Mouse (Mus musculus): ENCODE data around the gene Klhl22. TPM values are rescaled to one million over a fixed set of nuclear protein-coding genes. Genes with fewer than 3 reads are reported as not detected.

Gene Klhl22
- polyA plus RNA-seq, 1 experiment = 20.0 TPM

DNA sequence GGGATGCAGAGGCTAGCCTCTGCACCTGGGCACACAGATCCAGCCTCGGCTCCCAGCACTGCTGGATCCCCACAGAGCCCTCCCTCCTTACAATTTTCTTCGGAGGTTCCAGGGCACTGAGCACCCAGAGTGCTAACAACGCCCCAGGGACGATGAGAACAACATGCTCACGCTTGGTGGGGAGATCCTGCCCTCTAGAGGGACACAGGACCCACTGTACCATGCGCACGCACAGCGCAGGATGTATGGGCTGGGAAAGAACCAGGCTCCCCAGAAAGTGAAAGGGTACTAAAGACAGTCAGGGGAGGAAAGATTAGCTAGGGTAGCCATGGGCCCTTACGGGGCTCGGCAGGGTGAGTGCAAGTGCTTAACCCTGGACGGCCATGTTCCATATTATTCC lies 72.4 kb downstream of the Klhl22 start:
- Histone ChIP-seq H3K36me3 (ENCODE audit: control insufficient read depth, insufficient read depth, low read length) (no peaks in the 10 kb centered on the region), H3K27ac (ENCODE audit: insufficient read depth, low read length) (no peak overlapping the region), H3K4me1 (ENCODE audit: control insufficient read depth, insufficient read depth, insufficient read length) (no peaks in the 10 kb centered on the region; the same call in 1 of the 2 replicates), H3K4me3 (ENCODE audit: extremely low read depth, insufficient read depth, insufficient read length) (no peak overlapping the region), H3K27me3 (ENCODE audit: control insufficient read depth, insufficient read depth, low read length) (peaks cover 9% of the 10 kb centered on the region)
- DNase-seq (ENCODE audit: low read depth in 1 of 2, low spot score in 2 of 2) = no peak
- TF ChIP-seq POLR2A (IDR thresholded peaks at IDR 0.05; ENCODE audit: low read depth, low read length) = no peak
- TF ChIP-seq CTCF (IDR thresholded peaks at IDR 0.05; ENCODE audit: extremely low read depth, insufficient read depth, insufficient read length, insufficient replicate concordance) = no peak
- 25% methylated on average over 11 of the region's 11 CpGs for WGBS

- no peaks in the 10 kb centered on the region; the same call in 1 of the 2 replicates for H3K4me1 ChIP-seq (ENCODE audit: control insufficient read depth, insufficient read depth, insufficient read length)
- H3K27me3 ChIP-seq (ENCODE audit: control insufficient read depth, insufficient read depth, low read length) = peaks cover 9% of the 10 kb centered on the region
- H3K36me3 ChIP-seq (ENCODE audit: control insufficient read depth, insufficient read depth, low read length) = no peaks in the 10 kb centered on the region
- WGBS = 35% methylated on average over 7 of the region's 7 CpGs
- no peak for TF ChIP-seq POLR2A (IDR thresholded peaks at IDR 0.05; ENCODE audit: low read depth, low read length)
- no peak for TF ChIP-seq CTCF (IDR thresholded peaks at IDR 0.05; ENCODE audit: extremely low read depth, insufficient read depth, insufficient read length, insufficient replicate concordance)
- H3K4me3 ChIP-seq (ENCODE audit: extremely low read depth, insufficient read depth, insufficient read length) = no peak within 1 kb of the TSS; the same call in 1 of the 2 replicates
- DNase-seq (ENCODE audit: low read depth in 1 of 2, low spot score in 2 of 2) = no peak
- H3K27ac ChIP-seq (ENCODE audit: insufficient read depth, low read length) = no peak within 1 kb of the TSS
Observed at GRCm38 (mm10) chr16:17832821-17833220, 73.4 kb downstream of the Klhl22 start, which contains the start of gene B830017H08Rik. TSS of gene B830017H08Rik (plus strand) at chr16:17833121.

DNA sequence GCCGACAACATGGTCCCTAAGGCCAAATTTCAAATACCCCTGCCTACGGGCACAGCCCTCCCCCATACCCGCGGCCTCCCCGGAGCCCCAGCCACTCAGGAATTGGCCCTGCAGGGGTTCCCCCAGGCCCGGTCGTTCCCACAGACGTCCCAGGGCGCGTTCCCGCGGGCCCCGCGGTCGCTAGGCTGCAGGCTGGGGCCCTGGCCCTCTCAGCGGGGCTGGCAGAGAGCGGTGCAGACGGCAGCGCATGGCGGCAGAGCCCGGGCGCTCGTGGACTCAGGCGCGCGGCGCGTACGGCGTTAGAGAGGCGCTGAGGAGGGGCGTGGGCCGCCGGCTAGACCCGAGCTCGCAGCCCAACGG lies 73.9 kb downstream of the Klhl22 start:
- Histone ChIP-seq H3K27me3 (ENCODE audit: control insufficient read depth, insufficient read depth, low read length) (peaks cover 9% of the 10 kb centered on the region), H3K4me3 (ENCODE audit: extremely low read depth, insufficient read depth, insufficient read length) (no peak overlapping the region; the same call in 1 of the 2 replicates), H3K27ac (ENCODE audit: insufficient read depth, low read length) (no peak overlapping the region), H3K36me3 (ENCODE audit: control insufficient read depth, insufficient read depth, low read length) (no peaks in the 10 kb centered on the region), H3K4me1 (ENCODE audit: control insufficient read depth, insufficient read depth, insufficient read length) (no peaks in the 10 kb centered on the region; the same call in 1 of the 2 replicates)
- no peak for TF ChIP-seq POLR2A (IDR thresholded peaks at IDR 0.05; ENCODE audit: low read depth, low read length)
- TF ChIP-seq CTCF (IDR thresholded peaks at IDR 0.05; ENCODE audit: extremely low read depth, insufficient read depth, insufficient read length, insufficient replicate concordance) = no peak
- DNase-seq (ENCODE audit: low read depth in 1 of 2, low spot score in 2 of 2) = no peak
- WGBS = under 1% methylated on average over 34 of the region's 37 CpGs

GRCm38 (mm10) chr16:17833681-17834399 lies 74.4 kb downstream of the Klhl22 start:
- Histone ChIP-seq H3K27ac (ENCODE audit: insufficient read depth, low read length) (no peak overlapping the region), H3K4me1 (ENCODE audit: control insufficient read depth, insufficient read depth, insufficient read length) (no peaks in the 10 kb centered on the region; the same call in 1 of the 2 replicates), H3K27me3 (ENCODE audit: control insufficient read depth, insufficient read depth, low read length) (peaks cover 9% of the 10 kb centered on the region), H3K36me3 (ENCODE audit: control insufficient read depth, insufficient read depth, low read length) (no peaks in the 10 kb centered on the region), H3K4me3 (ENCODE audit: extremely low read depth, insufficient read depth, insufficient read length) (no peak overlapping the region)
- DNase-seq (ENCODE audit: low read depth in 1 of 2, low spot score in 2 of 2) = no peak
- 2% methylated on average over 91 of the region's 103 CpGs for WGBS
- TF ChIP-seq CTCF (IDR thresholded peaks at IDR 0.05; ENCODE audit: extremely low read depth, insufficient read depth, insufficient read length, insufficient replicate concordance) (no peak), POLR2A (IDR thresholded peaks at IDR 0.05; ENCODE audit: low read depth, low read length) (no peak)

- H3K4me3 ChIP-seq (ENCODE audit: extremely low read depth, insufficient read depth, insufficient read length) = no peak overlapping the region
- DNase-seq (ENCODE audit: low read depth in 1 of 2, low spot score in 2 of 2) = no peak
- no peaks in the 10 kb centered on the region; the same call in 1 of the 2 replicates for H3K4me1 ChIP-seq (ENCODE audit: control insufficient read depth, insufficient read depth, insufficient read length)
- H3K27ac ChIP-seq (ENCODE audit: insufficient read depth, low read length) = no peak overlapping the region
- 50% methylated on average over 7 of the region's 7 CpGs for WGBS
- H3K27me3 ChIP-seq (ENCODE audit: control insufficient read depth, insufficient read depth, low read length) = peaks cover 9% of the 10 kb centered on the region
- no peak for TF ChIP-seq POLR2A (IDR thresholded peaks at IDR 0.05; ENCODE audit: low read depth, low read length)
- TF ChIP-seq CTCF (IDR thresholded peaks at IDR 0.05; ENCODE audit: extremely low read depth, insufficient read depth, insufficient read length, insufficient replicate concordance) = no peak
- H3K36me3 ChIP-seq (ENCODE audit: control insufficient read depth, insufficient read depth, low read length) = no peaks in the 10 kb centered on the region
Observed at GRCm38 (mm10) chr16:17834543-17834942, 75.1 kb downstream of the Klhl22 start.

- DNase-seq (ENCODE audit: low read depth in 1 of 2, low spot score in 2 of 2) = no peak
- H3K27me3 ChIP-seq (ENCODE audit: control insufficient read depth, insufficient read depth, low read length) = peaks cover 9% of the 10 kb centered on the region
- no peak overlapping the region for H3K4me3 ChIP-seq (ENCODE audit: extremely low read depth, insufficient read depth, insufficient read length)
Observed at GRCm38 (mm10) chr16:17835481-17835880, 76.1 kb downstream of the Klhl22 start.

DNA sequence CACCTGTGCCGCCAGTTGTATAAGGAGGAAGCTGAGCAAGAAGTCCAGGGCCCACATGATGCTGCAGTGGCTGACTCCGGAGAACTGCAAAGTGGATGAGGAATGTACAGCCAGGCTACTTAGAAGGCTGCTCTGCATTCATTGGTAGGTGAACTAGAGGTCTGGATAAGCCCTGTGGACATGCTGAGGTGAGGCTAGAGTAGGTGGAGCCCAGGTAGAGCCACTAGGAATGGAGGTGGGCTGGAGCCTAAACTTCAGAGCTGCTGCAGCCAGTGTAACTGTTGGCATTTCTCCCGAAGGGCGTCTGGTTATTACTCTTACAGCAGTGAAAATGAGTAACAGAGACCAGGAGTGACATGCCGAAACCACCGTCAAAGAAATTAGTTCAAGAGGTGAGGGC lies 78.6 kb downstream of the Klhl22 start, which contains the start of gene Car15:
Gene Car15 (minus strand): TSS at position 314 of the 400 bp plus-strand sequence.
- no peaks in the 10 kb centered on the region; the same call in 1 of the 2 replicates for H3K4me1 ChIP-seq (ENCODE audit: control insufficient read depth, insufficient read depth, insufficient read length)
- H3K27ac ChIP-seq (ENCODE audit: insufficient read depth, low read length) = no peak within 1 kb of the TSS
- TF ChIP-seq CTCF (IDR thresholded peaks at IDR 0.05; ENCODE audit: extremely low read depth, insufficient read depth, insufficient read length, insufficient replicate concordance) = no peak
- no peak for TF ChIP-seq POLR2A (IDR thresholded peaks at IDR 0.05; ENCODE audit: low read depth, low read length)
- 77% methylated on average over 6 of the region's 6 CpGs for WGBS
- H3K4me3 ChIP-seq (ENCODE audit: extremely low read depth, insufficient read depth, insufficient read length) = no peak within 1 kb of the TSS
- peaks cover 14% of the 10 kb centered on the region for H3K36me3 ChIP-seq (ENCODE audit: control insufficient read depth, insufficient read depth, low read length)
- DNase-seq (ENCODE audit: low read depth in 1 of 2, low spot score in 2 of 2) = no peak
- peaks cover 8% of the 10 kb centered on the region for H3K27me3 ChIP-seq (ENCODE audit: control insufficient read depth, insufficient read depth, low read length)

More at GRCm38 (mm10) chr16:17835481-17835880, 76.1 kb downstream of the Klhl22 start:
- TF ChIP-seq POLR2A (IDR thresholded peaks at IDR 0.05; ENCODE audit: low read depth, low read length) (no peak), CTCF (IDR thresholded peaks at IDR 0.05; ENCODE audit: extremely low read depth, insufficient read depth, insufficient read length, insufficient replicate concordance) (no peak)
- no peaks in the 10 kb centered on the region for H3K36me3 ChIP-seq (ENCODE audit: control insufficient read depth, insufficient read depth, low read length)
- 53% methylated on average over 13 of the region's 13 CpGs for WGBS
- H3K27ac ChIP-seq (ENCODE audit: insufficient read depth, low read length) = no peak overlapping the region
- H3K4me1 ChIP-seq (ENCODE audit: control insufficient read depth, insufficient read depth, insufficient read length) = no peaks in the 10 kb centered on the region; the same call in 1 of the 2 replicates

All from spleen, adult 2 months (tissue).